Mouse (Mus musculus) hematopoietic stem cell, adult 5-6 weeks (primary cell): ENCODE measurements around the gene Nav2. TPM values are rescaled to one million over a fixed set of nuclear protein-coding genes. Genes with fewer than 3 reads are reported as not detected.
A peak's percentile ranks its signal among the peaks of the same experiment; 100 is the strongest.

Experiments
- ATAC-seq, 2 experiments: fragments of 125-278 bp in 1 of 2; replicated peaks in 1 of 2; 2 replicates each; pipeline ENCODE4 v1.8.0; 2016 to 2017; ENCODE audit warnings: inconsistent platforms in 2 of 2, mild to moderate bottlenecking in 2 of 2, moderate number of reproducible peaks in 2 of 2, low read depth in 1 of 2, moderate TSS enrichment in 1 of 2; ENCODE audit not compliant: low FRiP score in 2 of 2, poor library complexity in 2 of 2, severe bottlenecking in 2 of 2, insufficient read depth in 1 of 2, low TSS enrichment in 1 of 2
- total RNA-seq: library from RNA; stranded (forward); fragments of 172-1452, 232-1000 nt; gene quantifications from 2 replicates; pipeline ENCODE4 v1.2.3, GENCODE M21; 2017

Gene Nav2
- total RNA-seq, 1 experiment from 2014 or later, result 7.4 TPM

DNA sequence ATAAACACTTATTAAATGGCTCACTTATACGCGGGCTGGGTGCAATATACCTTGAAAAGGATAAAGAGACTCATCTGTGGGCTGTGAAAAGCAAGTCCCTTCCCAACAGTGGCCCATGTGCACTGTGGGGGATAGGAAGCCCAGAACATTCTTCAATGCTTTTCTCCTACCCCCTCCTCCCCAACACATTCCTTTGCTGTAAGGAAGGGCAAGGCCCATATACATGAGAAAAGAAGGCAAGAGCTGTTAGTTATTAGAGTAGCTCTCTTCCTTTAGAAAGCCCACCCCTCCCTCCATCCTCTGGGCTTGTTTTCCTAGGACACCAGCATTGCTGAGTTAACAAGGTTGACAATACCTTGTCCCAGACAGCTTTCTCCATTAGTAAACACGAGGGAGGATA, 540.1 kb downstream of the Nav2 start:
- ATAC-seq, result no peak

DNA sequence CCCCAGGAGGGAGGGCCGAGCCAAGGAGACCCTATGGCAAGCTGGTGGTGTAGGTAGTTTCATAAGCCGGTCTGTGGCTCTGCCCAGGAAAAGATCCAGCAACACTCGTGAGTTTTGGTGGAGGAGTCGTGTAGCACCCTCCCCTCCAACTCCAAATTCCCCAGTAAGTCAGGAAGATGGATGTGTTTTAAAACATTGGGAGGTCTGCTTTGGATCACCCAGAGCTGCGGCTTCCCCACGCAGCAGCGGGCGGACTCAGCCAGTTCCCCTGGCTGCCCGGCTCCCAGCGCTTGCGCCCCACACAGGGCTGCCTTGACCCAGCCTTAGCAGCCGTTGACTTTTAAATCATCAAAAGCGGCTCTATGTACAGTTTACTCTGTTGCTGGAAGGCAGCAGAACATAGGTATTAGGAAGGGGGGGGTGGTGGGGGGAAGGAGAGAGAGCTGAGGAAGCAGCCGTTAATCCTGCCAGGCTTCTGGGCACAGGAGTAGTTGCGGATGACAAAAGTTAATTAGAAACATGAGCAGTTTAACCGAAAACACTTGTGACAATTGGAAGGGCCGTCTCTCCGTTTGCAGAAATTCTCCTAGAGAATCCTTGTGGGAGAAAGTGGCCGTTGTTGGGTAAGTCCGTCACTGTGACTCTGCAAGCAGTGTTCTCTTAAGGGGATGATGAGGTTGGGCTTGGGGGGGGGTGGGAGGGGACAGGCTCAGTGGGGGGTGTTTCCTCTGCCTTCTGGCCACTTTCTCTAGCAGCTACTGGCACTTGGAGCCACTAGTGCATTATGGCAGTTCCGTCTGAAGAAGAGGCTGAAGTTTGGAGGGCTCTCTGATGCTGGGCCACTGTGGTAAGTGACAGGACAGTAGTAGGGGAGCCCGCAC, 542.0 kb downstream of the Nav2 start:
- ATAC-seq, result peak; percentile 18; a peak in 2 of 4 replicates

DNA sequence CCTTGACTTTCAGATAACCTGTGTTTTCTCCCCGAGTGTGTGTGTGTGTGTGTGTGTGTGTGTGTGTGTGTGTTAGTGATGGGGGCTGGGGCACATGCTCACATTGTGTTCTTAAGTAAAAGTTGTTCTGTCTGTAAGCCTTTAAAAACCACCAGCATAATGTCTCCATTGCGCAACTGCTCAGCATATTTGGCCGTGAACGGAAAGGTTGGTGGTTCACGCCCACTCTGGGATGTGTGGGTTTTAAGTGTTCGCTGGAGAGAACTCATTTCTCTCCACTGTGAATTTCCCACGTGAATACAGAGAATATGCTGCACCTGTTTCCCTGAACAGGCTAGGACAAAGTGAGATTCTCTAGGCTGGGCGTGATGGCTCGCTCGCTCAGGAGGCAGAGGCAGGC, 542.7 kb downstream of the Nav2 start:
- peak; percentile 39 to 44; a peak in 3 of 4 replicates for ATAC-seq

DNA sequence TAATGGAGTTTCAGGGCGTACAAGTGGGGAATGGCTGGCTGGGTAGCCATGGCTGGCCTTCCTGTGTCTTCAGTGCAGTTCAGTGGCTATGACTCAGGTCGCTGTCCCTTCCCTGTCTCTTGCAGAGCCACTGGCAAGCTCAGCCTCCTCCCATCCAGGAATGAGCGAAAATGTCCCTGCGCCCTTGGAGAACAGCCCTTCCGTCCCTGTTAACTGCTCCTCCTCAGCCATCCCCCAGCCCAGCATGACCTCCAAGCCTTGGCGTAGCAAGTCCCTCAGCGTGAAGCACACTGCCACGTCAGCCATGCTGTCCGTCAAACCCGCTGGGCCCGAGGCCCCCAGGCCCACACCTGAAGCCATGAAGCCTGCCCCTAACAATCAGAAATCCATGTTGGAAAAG, 543.8 kb downstream of the Nav2 start:
- ATAC-seq, result no peak

DNA sequence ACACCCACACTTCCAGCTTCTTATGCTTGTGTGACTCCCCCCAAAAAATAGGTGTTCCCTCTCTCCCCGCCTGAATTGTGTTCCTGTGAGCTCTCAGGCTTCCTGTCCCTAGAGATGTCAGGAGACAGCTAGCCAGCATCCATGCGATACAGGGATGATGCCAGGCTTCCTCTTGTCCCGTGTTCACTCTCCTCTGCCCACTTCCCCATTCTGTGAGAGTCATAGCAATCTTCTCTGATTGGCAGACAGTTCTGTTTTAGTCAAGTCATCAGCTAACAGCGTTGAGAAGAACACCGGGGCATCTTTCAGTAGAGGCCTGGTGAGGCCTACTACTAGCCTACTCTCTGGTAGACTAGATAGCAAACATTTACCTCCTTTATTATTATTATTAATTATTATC, 546.1 kb downstream of the Nav2 start:
- peak; percentile 82 to 83 for ATAC-seq

DNA sequence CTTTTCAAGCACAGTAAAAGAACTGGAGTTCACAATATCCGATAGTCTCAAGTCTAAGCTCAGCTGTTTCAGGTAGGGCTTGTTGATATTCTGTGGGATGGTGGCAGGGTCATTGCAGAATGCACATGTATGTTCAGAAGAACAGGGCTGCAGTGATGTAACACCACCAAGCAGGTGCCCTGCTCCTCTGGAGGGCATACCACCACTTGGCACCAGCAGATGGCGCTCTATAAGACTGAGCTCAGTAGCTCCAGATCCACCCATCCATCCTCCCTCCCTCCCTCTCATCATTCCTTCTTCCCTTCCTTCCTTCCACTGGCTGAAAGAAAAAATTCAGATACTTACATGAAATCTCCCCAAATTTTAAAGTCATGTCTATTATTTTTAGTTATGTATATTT, 547.6 kb downstream of the Nav2 start:
- peak; percentile 35 to 52; a peak in 1 of 4 replicates for ATAC-seq

DNA sequence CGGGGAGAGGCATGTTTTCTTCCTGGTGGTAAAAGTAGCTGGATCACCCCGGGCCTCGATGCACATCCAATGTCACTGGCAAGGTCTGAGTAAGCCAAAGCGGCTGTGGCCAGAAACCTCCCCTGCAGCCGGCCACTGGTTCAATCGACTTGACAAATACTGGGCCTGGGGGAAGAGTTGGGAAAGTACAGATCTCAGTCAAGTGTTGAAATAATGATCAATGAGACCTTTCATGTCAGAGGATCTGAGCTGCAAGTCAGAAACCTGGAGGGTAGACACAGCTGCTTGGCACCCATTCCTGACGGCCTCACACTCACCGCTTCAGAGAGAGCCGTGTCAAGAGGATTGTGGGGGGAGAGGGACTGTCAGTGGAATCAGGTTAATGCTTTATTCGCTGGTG, 548.9 kb downstream of the Nav2 start:
- ATAC-seq, result no peak

DNA sequence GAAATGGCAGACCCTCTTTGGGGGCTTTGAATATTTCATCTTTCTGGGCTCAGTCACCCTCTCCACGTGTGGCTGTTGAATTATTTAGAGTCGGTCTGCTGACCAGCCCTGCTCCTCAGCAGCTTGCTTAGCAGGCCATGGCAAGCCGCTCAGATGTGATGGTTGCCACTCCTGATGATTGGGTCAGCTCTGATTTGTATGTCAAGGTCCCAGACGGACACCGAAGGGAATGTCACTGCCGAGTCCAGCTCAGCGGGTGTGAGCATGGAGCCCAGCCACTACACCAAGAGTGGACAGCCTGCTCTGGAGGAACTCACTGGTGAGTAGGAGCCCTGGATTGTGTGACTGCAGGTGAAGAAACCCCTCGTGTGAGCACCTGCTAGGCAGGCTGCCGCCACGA, 549.4 kb downstream of the Nav2 start:
- ATAC-seq, result no peak

DNA sequence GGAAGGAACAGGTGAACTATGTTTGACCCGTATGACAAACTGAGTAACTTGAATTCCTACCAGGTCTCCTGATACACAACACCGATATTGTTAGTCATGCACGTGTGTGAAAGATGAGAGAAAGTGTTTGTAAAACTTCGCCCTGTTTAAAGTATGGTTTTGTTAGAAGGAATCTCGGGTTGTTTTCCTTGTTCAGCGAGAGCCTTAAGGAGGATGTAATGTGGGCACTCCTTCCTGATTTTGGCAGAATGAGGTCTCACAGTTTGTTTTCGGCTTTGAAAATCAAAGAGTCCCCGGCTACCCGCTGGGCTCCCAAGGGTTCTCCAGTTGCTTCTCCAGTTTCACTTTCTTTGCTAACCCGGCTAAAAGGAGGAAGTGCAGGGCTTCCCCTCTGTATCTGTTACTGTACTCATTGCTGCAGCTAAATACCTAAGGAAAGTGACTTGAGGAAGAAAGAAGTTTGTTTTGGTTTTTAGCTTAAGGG, 553.9 kb downstream of the Nav2 start:
- ATAC-seq, result peak; percentile 97 to 98

DNA sequence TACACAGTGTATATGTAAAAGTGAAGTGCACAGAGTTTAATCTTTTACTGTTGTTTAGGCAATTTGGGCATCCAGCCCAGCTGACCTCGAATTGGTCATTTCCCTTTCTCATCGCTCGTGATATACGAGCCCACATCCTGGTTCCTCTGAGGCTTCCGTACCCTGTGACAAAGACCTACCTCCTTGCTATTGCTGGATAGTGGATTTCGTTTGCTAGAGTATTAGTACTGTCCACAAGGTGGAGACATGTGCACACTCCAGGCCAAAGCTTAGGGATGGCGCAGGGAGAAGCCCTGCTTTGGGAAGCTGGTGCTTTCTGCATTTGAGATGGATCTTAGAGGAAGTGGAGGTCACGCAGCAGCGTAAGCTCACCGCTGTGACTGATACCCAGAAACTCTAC, 559.3 kb downstream of the Nav2 start:
- peak; percentile 96 to 97 for ATAC-seq

DNA sequence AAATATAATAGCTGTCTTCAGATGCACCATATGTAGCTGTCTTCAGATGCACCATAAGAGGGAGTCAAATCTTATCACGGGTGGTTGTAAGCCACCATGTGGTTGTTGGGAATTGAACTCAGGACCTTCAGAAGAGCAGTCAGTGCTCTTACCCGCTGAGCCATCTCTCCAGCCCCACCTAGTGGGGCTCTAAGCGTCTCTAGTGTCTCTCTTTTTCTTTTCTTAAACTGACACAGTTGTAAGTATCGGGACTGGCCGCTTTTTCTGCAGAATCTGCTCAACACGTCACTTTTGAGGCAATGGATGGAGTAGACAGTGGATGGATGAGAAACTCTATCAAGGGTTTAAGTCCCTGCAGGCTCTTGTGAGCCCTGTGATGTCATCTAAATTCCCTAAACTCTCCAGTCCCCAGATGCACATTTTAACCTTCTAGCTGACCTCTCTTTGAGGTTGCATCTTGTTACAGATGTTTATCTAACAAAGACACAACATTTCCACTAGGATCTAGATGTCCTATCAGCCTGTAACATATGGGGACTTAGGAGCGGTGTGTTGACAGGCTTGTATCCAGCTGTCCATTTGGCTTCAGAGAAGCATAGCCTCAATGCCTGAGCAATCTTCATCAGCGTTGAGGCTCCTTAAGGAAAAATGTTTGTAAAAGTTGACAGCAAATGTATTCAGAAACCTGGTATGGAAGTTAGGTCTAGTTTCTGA, 560.1 kb downstream of the Nav2 start:
- no peak for ATAC-seq

DNA sequence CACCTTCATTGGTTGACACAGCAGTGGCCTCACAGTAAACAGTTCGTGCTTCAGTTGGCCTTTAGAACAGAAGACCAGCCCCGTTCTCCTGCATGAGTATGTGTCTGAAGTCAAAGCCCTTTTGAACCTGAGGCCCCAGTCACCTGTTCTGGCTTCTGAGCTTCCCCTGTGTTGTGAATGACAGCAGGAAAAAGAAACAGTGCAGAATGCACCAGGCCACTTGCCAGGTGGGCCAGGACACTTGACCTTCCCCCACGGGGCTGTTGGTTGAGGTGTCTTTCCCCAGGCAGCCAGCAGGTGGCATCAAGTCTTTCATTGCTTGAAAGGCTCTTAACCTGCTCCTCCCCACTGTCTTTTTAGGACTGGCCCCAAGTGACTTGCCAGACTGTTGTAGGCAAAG, 562.8 kb downstream of the Nav2 start:
- ATAC-seq, result 0 out of 4 replicates have a peak, but pooled peaks have one; percentile 18 to 38

DNA sequence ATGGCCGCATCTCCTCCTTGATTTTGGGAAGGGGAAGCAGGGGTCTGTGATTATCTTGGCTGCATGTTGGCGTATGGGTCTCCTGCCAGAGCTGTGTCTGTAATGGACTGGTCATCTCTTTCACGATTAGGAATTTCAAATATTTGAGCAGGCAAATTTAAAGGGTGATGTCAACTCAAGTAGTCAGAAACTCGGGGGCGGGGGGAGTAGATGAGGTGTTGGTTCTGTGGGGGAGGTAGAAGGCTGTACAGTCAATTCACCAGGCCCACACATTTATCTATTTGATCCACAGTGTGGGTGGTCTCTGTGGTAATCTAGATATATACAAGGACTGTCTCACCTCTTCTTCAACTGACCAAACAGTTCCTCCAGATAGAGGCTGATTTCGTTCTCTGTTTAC, 566.8 kb downstream of the Nav2 start:
- ATAC-seq, result no peak

DNA sequence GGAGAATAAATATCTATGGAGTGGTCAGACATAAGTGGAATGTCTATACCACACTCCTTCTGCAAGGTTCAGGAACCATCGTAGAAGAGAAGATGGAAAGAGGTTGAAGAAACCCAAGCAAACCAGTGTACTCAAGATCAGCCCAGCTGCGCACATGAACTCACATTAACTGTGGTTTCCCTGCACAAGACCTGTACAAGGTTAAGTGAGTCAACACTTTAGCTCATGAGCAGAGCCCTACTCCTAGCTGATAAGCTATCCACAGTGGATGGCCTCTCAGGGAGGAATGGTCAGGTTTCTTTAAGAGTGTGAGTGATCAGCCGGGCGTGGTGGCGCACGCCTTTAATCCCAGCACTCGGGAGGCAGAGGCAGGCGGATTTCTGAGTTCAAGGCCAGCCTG, 567.6 kb downstream of the Nav2 start:
- no peak for ATAC-seq

DNA sequence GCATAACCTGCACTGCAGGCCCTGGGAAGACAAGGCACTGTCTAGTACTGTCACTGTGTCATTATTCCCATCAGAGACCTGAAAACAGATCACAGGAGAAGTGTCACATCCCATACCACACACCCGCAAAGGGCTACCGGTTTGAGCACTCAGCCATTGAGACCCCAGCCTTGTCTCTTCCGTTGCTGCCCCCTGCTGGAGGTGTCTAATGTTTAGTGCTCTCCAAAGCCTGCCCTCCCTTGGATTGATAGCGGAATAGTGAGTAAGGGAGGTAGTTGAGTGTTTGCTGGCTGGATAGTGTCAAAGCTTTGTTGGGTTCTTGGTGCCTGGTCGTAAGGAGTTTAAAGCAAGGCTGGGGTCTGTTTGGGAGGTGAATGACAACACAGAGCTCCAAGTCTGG, 568.1 kb downstream of the Nav2 start:
- ATAC-seq, result peak; percentile 67 to 71

DNA sequence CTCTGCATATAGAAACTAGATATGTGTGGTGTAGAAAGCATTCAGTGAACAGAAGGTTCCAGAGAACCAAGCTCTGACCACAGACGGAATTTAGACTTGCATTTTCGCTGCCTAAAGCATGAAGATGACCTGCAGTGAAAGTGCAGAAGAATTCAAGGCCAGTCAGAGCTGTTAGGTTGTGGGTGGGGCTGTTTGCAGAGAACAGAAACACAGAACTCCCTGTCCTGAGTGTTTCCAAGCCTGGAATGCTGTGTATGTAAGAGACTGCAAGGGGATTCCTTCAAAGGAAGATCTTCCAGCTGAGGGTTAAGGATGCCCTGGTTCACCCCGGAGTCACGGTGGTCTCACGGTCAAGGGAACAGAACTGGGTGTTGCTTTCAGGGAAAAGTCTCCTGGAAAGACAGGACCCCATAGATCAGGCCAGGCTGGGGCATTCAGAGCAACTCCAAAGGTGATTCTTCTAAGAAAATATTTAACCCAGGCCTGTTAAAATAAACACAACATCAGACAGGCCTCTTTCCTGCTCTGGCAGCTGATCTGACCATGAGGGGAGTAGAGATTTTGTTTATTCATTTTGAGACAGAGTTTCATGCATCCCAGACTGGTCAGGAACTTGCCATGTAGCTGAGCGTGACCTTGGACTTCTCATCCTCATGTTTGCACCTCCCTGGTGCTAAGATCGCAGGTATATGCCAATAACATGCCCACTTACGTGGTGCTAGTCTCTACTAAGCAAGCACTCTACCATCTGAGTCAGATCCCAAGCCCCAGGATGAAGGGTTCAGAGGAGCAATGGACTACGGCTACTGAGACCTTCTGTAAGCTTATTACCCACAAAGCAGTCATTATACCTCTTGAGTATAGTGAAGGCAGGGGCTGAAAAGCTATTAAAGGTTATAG, 568.8 kb downstream of the Nav2 start:
- ATAC-seq, result no peak

DNA sequence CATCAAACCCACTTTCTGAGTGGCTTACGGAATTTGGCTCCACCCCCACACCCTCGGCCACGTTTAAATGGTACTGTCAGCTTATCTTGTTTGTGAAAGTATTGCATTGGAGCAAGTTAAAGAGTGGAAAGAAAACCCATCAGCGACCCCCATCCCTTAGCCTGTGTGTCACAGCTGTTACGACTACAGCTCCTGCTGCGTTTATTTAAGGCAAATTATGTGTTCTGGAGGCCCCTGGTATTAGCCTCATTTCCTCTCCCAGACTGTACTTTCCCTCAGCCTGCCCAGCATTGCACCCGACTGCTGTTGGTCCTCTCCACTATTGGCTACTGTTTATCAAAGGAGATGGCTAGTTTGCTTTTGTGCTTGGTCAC, 569.4 kb downstream of the Nav2 start:
- no peak for ATAC-seq

DNA sequence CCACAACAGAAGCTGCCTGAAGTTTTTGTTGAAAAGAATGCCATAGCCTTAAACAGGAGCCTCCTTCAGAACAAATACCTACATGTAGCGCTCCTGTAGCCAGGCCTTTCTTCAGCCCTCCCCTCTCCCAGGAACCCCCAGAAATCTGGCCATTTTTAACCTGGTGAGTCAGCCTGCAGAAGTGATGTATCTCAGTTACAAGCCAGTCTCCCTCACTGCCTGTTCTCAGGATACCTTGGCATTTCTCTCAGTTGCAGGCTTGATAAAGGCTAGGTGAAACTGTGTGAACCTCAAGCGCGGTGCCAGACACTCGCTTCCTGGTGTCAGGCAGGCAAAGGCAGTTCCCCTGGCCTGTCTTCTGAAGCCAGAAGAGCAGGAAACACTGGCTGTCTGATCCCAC, 570.4 kb downstream of the Nav2 start:
- ATAC-seq, result no peak
